Mouse (Mus musculus): ENCODE data around the gene Cog3. TPM values are rescaled to one million over a fixed set of nuclear protein-coding genes. Genes with fewer than 3 reads are reported as not detected.
A peak's percentile ranks its signal among the peaks of the same experiment; 100 is the strongest.

Cog3 gene
- total RNA-seq, 2 experiments from 2014 or later, result 13.0 to 13.5 TPM

DNA sequence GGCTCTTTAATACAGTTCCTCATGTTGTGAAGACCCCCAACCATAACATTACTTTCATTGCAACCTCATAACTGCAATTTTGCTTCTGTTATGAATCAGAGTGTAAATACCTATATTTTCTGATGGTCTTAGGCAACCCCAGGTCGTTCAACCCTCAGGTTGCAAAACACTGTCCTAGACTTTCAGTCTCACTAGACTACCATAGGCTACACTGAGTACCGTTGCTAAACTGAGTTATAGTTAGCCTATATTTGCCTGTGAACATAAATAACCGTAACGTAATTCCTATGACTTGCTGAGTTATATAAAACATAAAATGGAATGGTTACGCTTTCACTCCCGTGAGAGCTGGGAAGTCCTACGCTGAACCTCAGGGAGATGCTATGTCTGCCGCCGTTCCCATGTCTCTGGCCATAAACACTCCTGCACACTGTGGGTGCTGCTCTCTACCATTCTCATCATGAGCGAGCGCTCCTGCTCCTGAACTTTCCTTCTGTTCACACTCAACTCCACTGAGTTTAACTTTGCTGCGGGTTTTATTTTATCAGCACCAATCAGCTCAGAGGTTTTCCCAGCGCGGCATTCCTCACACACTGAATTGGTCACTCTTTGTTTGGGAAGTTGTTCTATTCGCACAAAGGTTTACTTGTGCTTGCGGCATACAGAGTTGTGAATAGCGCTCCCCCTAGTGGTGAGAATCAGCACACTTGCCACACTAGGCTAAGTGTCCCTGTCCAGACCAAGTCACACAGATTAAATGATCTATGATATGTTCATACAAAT, 13.4 kb upstream of the Cog3 start:
- intact Hi-C loops (cut with DNase I), result loop anchor here (2.0 kb wide), 1 partner anchor 61 kb away; no protein-coding TSS in a partner anchor
- peak; percentile 9 for DNase-seq (ENCODE audit: low spot score)

GRCm38 (mm10) chr14:75761028-75761805, 6.9 kb upstream of the Cog3 start:
- DNase-seq (ENCODE audit: low spot score), result no peak
- intact Hi-C loops (cut with DNase I), result no loop called here

DNA sequence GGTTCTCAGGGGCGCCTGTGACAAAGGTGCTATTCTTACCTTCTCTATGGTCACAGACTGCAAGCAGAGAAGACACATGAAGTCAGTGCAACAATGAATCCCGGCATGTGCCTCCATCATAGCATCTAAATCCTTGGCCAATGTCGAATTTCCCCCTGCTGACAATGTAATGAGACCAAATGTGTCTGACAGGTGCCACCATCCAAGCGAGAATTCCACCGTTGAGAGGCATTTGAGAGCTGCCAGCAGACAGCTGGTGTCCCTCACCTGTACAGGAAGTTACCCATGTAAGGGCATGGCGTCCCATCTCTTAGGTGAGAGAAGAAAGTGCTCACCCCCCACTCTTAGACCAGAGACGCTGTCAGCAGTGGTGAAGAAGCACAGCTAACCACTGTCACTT, 4.1 kb upstream of the Cog3 start:
- no peak for DNase-seq (ENCODE audit: low spot score)
- intact Hi-C loops (cut with DNase I), result no loop called here

DNA sequence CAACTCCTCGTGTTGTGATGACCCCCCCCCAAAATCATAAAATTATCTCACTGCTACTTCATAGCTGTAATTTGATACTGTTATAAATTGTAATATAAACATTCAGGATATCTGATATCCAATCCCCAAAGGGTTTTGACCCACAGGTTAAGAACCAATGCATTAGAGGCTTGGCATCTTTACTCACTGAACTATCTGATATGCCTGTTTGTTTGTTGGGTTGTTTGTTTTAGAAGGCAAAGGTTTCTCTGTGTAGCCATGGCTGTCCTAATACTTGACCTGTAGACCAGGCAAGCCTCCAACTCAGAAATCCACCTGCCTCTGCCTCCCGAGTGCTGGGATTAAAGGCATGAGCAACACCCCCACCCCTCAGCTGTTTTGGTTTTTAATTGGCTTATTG, 3.5 kb upstream of the Cog3 start:
- intact Hi-C loops (cut with DNase I), result no loop called here
- no peak for DNase-seq (ENCODE audit: low spot score)

GRCm38 (mm10) chr14:75756971-75757370, 2.7 kb upstream of the Cog3 start:
- DNase-seq (ENCODE audit: low spot score), result no peak
- intact Hi-C loops (cut with DNase I), result no loop called here

GRCm38 (mm10) chr14:75753206-75753605, 1.1 kb downstream of the Cog3 start:
- DNase-seq (ENCODE audit: low spot score), result no peak
- intact Hi-C loops (cut with DNase I), result no loop called here

- DNase-seq (ENCODE audit: low spot score), result no peak
- intact Hi-C loops (cut with DNase I), result no loop called here
These were observed 3.3 kb downstream of the Cog3 start for GRCm38 (mm10) chr14:75751040-75751439.

- no peak for DNase-seq (ENCODE audit: low spot score)
- intact Hi-C loops (cut with DNase I), result no loop called here
These were observed 5.2 kb downstream of the Cog3 start for GRCm38 (mm10) chr14:75749123-75749522.

GRCm38 (mm10) chr14:75747960-75748359, 6.4 kb downstream of the Cog3 start:
- no peak for DNase-seq (ENCODE audit: low spot score)
- intact Hi-C loops (cut with DNase I), result no loop called here

GRCm38 (mm10) chr14:75741904-75742303, 12.4 kb downstream of the Cog3 start:
- intact Hi-C loops (cut with DNase I), result no loop called here
- DNase-seq (ENCODE audit: low spot score), result no peak

DNA sequence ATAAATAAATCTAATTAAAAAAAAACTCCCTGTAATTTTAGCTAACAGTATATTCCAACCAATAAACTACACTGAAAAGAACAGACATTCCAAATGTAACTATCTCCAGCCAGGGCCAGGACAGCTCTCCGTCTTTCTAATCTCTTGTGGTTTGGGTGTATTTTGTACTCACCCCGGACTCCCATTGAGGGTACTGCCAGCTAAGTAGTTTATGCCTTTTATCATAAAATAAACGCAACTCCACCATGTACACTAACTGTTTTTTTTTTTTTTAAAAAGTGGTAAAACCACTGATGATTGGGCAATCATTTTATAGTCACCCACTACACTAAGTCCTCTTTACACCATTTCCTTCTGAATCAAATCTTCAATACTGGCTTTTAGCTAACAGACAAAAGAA, 18.7 kb downstream of the Cog3 start:
- intact Hi-C loops (cut with DNase I), result no loop called here
- no peak for DNase-seq (ENCODE audit: low spot score)

DNA sequence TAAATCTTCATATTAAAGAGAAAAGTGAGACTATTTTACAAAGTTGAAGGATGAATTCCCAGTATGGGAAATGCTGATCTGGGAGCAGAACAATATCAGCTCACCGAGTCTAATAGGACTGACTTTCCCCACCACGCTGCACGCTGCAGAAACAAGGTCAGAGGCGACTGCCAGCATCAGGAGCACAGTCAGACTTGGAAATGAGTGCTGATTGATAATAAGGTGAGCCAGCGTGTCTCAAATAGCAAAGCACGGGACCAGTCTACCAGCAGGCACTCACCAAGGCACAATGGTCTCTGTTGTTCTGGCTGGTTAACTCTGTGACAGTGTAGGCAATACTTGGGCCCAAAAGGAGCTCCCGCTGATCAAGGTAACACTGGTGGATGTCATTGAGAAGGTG, 21.7 kb downstream of the Cog3 start:
- intact Hi-C loops (cut with DNase I), result no loop called here
- DNase-seq (ENCODE audit: low spot score), result no peak

GRCm38 (mm10) chr14:75731361-75731760, 23.0 kb downstream of the Cog3 start:
- DNase-seq (ENCODE audit: low spot score), result no peak
- intact Hi-C loops (cut with DNase I), result no loop called here

- no peak for DNase-seq (ENCODE audit: low spot score)
- intact Hi-C loops (cut with DNase I), result loop anchor here (10.0 kb wide), 1 partner anchor 423 kb away; no protein-coding TSS in a partner anchor
These were observed 26.2 kb downstream of the Cog3 start for GRCm38 (mm10) chr14:75728111-75728510.

GRCm38 (mm10) chr14:75727046-75727445, 27.3 kb downstream of the Cog3 start:
- intact Hi-C loops (cut with DNase I), result loop anchor here (10.0 kb wide), 1 partner anchor 422 kb away; no protein-coding TSS in a partner anchor
- DNase-seq (ENCODE audit: low spot score), result no peak

DNA sequence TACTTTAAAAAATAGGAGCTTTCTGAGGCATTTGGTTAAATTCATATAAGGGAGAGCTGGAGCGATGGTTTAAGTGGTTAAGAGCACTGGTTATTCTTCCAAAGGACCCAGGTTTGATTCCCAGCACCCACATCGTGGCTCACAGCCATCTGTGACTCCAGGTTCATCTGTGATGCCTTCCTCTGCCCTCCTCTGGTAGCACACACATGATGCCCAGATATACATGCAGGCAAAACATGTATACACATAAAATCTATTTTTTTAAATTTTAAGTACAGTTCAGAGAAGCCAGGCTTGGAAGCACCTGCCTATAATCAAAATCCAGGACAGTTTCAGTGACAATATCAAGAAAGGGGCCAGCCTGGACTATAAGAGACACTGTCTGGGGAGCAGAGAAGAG, 31.5 kb downstream of the Cog3 start:
- DNase-seq (ENCODE audit: low spot score), result no peak
- intact Hi-C loops (cut with DNase I), result loop anchor here (5.0 to 10.0 kb wide), 2 partner anchors 418 to 526 kb away; no protein-coding TSS in a partner anchor

- intact Hi-C loops (cut with DNase I), result loop anchor here (5.0 to 10.0 kb wide), 2 partner anchors 417 to 525 kb away; no protein-coding TSS in a partner anchor
- no peak for DNase-seq (ENCODE audit: low spot score)
These were observed 32.2 kb downstream of the Cog3 start for GRCm38 (mm10) chr14:75721977-75722563.

DNA sequence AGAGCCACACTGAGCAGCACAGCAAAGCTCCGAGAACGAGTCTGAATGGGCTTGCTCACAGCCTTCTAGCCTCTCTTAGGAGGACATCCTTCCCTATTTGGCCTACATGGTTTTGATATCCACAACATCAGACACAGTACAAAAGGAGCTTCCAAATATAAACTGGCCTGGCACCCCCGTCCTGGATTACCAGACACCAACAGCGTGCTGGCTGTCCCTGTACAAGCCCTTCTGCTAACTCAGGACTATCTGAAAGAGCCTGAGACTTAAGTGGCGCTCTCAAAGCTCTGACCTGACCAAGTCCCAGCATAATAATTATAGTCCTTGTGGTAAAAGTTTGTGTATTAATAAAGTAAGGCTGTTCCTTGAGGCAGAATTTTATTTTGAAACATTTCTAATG, 34.2 kb downstream of the Cog3 start:
- intact Hi-C loops (cut with DNase I), result loop anchor here (5.0 to 10.0 kb wide), 2 partner anchors 415 to 523 kb away; no protein-coding TSS in a partner anchor
- DNase-seq (ENCODE audit: low spot score), result no peak

- DNase-seq (ENCODE audit: low spot score), result no peak
- intact Hi-C loops (cut with DNase I), result no loop called here
These were observed 37.9 kb downstream of the Cog3 start for GRCm38 (mm10) chr14:75716410-75716809.

DNA sequence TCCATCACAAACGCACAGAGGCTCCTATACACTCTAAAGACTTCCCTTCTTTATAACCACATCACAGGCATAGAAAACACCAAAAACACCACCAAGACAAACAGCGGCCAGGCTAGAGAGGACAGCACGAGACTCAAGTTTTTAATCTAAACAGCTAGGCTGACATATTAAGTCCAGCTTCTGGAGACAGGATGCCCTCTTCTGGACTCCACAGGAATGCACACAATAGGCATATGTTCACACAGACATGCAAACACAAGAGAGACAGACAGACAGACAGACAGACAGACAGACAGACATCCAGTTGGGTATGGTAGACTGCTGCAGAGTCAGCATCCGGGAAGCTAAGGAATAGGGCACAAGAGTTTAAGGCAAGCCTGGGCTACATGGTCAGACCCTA, 40.7 kb downstream of the Cog3 start:
- intact Hi-C loops (cut with DNase I), result no loop called here

DNA sequence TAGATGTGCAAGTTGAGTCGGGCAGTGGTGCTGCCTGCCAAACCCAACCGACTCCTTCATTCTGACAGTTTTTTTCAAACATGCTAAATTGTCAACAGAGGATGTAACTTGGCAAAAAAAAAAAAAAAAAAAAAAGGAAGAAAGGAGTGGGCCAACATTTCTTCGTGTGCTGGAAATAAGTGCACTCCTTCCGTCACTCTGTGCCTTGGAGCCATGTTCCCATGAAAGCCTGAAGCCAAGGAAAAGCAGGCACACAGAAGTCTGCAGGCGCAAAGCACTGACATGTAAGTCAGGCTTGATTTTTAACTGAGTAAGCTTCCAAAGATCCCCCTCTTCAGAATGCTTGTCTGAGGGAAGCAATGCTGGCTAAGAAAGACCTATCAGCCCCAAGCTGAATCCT, 41.6 kb downstream of the Cog3 start:
- no peak for DNase-seq (ENCODE audit: low spot score)
- intact Hi-C loops (cut with DNase I), result no loop called here

More for the DNA sequence above, 40.7 kb downstream of the Cog3 start:
- DNase-seq (ENCODE audit: low spot score), result no peak

All from heart, postnatal 25 days (tissue).